Mouse (Mus musculus) left cerebral cortex, postnatal 14 days (tissue): ENCODE data around the gene Brox. TPM values are rescaled to one million over a fixed set of nuclear protein-coding genes. Genes with fewer than 3 reads are reported as not detected.
"Not testable (repeated sequence)": the region's sequence is repeated elsewhere in the genome, so short reads cannot be mapped to it uniquely, and the experiment has no call there.

ENCODE experiments used
- DNase-seq, 2 experiments: peaks; one replicate each; pipeline ENCODE4 v3.0.0; 2021 to 2022; ENCODE audit warnings: low spot score in 2 of 2, mixed read lengths in 1 of 2
- intact Hi-C: fragments of 180-260 bp; cut with DNase I; formaldehyde crosslinking; loops from one replicate; pipeline ENCODE4 v1.15.1; 2025
- long read RNA-seq, 2 experiments: library from polyadenylated mRNA; stranded (forward); transcript quantifications; one replicate each; pipeline ENCODE4 v2.0.0; 2021
- total RNA-seq, 2 experiments: library from RNA; stranded (reverse); gene quantifications; 2 replicates each; pipeline ENCODE4 v1.2.3; 2021

The Brox gene
- 10 to 100 TPM; 56.3 to 58.6 TPM for total RNA-seq
- long read RNA-seq, experiment 1, transcript Brox-201 (14 exons, 3,430 nt): major isoform, 46 of 67 reads
- long read RNA-seq, experiment 1, partial matches to known transcripts: 4 of 67 reads
- long read RNA-seq, experiment 1, other reads (novel, unspliced or antisense): 14 of 67 reads
- long read RNA-seq, experiment 2, transcript Brox-201 (14 exons, 3,430 nt): major isoform, 51 of 58 reads
- long read RNA-seq, experiment 2, partial matches to known transcripts: 3 of 58 reads
- long read RNA-seq, experiment 2, other reads (novel, unspliced or antisense): 2 of 58 reads

DNA sequence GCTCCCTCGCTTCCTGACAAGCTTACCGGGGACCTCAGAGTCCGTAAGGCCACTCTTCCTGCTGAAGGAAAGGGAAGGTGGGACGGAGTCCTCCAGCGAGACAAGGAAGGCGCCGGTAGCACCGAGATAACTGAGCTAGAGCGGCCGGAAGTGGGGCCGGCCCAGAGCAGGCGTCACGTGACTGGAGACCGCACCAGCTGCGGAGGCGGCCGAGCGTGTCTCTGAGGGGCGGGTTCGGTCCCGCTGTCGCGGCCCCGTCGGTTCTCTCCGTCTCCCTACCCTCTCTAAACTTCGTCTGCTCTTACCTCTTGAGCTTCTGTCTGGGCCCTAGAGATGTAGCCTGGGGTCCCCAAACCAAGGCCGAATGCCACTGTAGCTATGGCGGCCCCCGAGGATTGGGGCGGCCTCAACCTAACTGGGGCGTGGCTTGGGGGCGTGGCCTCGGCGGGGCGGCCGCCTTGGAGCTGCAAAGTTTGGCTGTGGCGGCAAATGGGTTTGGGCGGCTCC is at the start of gene Brox:
Gene Brox, minus strand, starts transcription at position 393 of the 507 bp plus-strand sequence.
- DNase-seq: peak; percentile 89 to 93
- intact Hi-C loops: loop anchor here (1.0 kb wide), 1 partner anchor 48 kb away; no protein-coding TSS in a partner anchor

- intact Hi-C loops: loop anchor here (1.0 kb wide), 1 partner anchor 49 kb away; the partner anchor contains the start of gene Brox
- no peak for DNase-seq
Observed at GRCm38 (mm10) chr1:183345817-183346195, 48.7 kb upstream of the Brox start.

DNA sequence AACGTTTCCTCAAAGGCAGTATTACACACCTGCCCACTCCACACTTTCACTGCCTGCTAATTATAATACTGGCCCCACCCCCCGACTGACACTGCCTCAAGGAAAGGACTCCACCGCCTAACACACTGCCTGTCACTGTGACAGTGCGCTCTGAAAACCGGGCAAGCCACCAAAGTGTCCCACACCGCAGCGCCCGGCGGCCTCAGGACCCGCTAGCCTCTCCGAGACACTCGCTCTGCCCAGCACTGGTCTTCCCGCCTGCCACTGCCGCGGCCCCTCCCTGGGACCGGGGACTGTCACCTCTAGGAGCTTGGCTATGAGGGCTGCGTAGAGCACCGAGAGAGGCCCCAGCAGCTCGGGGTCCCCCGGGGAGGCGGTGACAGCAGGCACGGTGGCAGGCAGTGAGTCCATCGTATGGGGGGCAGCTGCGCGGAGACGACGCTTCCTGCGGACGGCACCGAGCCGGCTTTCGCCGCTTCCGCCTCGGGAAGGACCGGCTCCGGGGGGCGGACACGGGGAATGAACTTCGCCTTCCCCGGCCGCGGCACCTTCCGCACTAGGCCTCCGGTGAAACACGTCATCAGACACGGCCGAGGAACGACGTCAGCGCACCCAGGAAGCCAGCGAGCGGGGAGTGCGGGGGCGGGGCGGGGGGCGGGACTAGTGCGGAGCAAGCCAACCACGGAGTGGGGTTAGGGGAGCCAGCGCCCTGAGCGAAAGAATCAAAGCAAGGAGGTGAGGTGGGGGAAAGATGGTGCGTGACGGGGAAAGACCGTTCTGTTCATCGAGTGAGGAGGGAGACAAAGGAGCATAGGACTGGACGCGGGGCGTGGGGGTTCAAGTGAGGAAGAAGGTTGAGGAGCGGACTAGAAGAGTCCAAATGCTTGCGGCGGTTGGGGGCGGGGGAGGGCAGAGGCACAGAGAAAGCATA is 48.1 kb upstream of the Brox start:
- intact Hi-C loops: loop anchor here (1.0 kb wide), 1 partner anchor 48 kb away; the partner anchor contains the start of gene Brox
- DNase-seq: peak; percentile 87 to 90

DNA sequence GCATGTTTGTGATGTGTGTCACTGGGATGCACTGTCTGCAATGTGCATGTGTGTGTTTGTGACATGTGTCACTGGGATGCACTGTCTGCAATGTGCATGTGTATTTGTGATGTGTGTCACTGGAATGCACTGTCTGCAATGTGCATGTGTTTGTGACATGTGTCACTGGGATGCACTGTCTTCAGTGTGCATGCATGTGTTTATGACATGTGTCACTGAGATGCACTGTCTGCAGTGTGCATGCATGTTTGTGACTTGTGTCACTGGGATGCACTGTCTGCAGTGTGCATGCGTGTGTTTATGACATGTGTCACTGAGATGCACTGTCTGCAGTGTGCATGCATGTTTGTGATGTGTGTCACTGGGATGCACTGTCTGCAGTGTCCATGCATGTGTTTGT is 45.8 kb upstream of the Brox start:
- intact Hi-C loops, DNase-seq: not testable (repeated sequence)

- no peak for DNase-seq
- intact Hi-C loops: no loop called here
Observed at GRCm38 (mm10) chr1:183327171-183327570, 30.1 kb upstream of the Brox start.

DNA sequence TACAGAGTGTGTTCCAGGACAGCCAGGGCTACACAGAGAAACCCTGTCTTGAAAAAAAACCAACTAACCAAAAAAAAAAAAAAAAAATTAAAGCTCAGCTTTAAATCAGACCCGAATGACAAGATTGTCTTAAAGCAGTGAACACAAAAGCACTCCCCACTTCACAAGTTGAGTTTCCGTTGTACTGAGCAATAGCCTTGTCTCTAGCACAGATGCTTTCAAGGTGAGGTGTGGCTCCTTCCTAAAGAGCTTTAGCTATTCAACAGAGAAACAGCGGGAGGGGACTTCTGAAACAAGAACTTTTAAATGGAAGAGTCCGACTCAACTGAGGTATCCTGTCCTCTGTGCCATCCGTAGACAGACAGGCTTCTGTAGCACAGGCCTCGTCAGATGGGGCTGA is 27.4 kb upstream of the Brox start:
- intact Hi-C loops: no loop called here
- DNase-seq: no peak

GRCm38 (mm10) chr1:183323923-183324322 is 26.9 kb upstream of the Brox start:
- no peak for DNase-seq
- intact Hi-C loops: no loop called here

DNA sequence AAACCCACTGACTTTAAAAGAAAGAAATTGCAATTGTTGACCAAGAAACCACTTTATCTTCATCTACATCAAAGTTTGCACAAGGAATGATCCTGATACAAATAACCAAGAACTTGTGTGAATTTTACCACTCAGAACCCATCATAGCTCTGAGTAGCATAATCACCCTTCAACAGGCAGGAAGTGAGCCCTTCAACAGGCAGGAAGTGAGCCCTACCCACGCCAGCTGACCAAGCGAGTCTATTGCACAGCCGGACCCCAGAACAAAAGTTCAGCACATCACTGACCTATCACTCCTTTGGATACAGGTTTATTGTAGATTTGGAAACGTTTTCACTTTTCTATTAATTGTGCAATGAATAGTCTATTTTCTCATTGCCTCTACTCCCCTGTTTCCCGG is 25.4 kb upstream of the Brox start:
- DNase-seq, intact Hi-C loops: not testable (repeated sequence)

DNA sequence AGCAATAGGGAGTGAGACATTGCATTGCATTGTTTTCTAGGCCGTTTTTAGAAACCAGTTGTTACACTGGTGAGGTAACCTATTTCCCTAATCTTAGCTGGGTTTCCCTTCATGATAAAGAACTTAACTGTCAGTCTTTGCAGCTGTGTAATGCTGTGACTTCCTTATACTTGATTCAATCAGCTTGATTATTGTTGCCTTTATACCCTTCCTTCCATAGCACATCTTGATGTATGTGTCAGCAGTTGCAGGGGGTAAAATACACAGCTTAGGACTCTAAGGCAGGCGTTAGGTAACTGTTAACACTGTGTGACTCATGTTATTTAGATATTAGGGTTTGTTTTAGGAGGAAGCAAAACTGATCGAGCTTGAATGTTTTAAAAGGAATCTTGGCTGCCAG is 23.6 kb upstream of the Brox start:
- DNase-seq: no peak
- intact Hi-C loops: no loop called here

DNA sequence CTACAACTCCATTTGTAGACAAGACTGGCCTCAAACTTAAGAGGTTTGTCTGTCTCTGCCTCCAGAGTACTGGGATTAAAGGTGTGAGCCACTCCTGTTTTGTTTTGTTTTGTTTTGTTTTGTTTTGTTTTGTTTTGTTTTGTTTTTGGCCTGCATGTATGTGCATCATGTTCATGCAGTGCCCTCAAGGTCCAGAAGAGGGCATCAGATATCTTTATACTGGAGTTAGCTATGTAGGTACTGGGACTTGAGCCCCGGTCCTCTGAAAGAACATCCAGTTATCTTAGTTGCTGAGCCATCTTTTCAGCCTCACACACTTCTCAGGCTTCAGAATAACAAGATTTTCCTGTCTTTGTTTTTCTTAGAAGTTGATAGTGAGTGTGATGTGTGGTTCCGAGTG is 18.7 kb upstream of the Brox start:
- DNase-seq: no peak
- intact Hi-C loops: no loop called here

- no peak for DNase-seq
- intact Hi-C loops: no loop called here
Observed at GRCm38 (mm10) chr1:183312076-183312475, 15.0 kb upstream of the Brox start.

DNA sequence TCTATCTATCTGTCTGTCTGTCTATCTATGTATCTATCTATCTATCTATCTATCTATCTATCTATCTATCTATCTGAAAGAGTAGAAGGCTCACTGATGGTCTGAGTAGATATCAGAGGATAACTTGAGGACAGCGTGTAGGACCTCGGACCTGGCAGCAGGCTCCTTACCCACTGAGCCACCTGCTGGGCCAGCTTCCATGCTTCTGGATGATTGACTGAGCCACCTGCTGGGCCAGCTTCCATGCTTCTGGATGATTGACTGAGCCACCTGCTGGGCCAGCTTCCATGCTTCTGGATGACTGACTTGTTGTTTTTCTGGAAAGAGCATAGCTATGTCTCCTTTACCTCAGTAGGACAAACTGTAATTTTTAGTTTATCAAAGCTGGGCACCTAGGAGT is 12.5 kb upstream of the Brox start:
- intact Hi-C loops, DNase-seq: not testable (repeated sequence)

DNA sequence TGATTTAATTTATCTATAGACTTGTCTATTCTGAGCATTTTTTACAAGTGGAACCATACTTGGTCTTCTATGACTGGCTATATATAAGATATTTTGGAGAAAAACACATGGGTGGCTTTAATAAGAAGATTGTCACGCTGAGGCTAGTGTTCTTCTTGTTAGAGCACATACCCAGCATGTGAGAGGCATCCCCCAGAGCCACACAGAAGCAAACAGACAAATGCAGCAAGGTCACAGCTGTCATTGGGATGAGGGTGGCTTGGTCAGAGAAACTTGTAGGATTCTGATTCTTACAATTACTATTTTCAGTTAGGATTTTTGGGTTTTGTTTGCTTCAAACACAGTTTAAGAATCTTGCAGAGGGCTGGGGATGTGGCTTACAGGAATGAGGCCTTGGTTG is 11.4 kb upstream of the Brox start:
- intact Hi-C loops: no loop called here
- DNase-seq: no peak

DNA sequence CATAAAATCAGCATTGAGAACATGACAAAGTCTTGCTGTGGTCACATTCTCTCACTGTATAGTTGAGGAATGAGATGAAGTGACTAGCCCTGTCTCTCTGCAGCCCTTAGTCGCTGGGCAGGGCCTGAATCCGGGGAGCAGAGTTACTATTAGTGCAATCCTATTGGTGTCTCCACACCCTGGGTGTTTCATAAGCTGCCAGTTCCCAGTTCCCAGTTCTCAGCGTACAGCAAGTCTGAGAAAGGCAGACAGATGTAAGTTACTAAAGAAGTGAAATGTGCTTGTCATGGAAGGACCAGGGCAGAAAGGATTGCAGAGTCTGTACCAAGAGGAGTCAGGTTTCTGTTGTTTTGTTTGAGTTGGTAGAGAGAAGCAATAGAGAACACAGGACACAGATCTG is 10.5 kb upstream of the Brox start:
- intact Hi-C loops: no loop called here
- DNase-seq: no peak

DNA sequence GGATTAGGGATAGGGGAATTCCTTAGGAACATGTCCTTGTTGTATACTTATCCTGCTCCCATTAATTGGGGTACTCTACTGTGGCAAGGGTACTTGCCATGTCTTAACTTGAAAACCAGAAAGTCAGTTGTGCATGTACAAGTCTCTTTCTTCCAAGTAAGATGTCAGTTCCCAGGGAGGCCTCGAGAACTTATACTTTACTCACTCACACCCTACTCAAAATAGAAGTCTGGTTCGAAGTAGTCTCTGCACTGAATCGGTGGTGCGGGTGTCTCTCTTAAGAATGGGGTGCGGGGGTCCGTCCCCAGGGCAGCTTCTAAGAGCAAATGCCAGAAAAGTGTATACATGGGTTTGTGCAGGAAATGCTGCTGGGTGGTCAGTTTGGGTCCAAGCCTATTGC is 2.1 kb upstream of the Brox start:
- intact Hi-C loops: no loop called here
- peak; percentile 95 to 99 for DNase-seq

DNA sequence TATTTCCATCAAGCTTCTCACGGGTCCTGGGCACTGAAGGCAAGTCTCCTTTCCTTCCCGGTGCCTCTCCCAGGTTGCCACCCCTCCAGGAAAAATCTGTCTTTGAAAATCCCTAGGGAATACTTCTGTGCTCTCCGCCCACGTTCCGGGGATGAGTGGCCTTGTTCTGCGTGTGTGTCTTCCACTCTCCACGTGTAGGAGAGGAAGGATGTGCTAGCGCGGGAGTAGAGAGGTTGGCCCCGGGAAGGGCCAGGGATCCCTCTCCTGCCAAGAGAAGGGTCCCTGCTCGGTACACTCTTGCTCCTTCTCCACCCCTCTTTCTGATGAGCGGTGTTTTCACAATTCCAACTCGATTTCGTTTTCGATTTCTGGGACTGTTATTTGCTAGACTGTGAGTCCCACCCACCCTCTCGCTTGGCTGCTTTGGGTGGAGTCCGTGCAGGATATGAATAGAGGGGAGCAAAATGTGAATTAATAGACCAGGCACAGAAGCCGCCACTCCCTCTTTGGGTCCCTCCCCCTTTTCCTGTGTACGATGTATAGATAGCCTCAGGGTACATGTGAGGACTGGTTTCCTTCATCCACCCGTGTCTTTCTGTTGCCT is 919 bp upstream of the Brox start:
- DNase-seq: peak; percentile 43 to 62
- intact Hi-C loops: loop anchor here (1.0 kb wide), 1 partner anchor 47 kb away; no protein-coding TSS in a partner anchor

DNA sequence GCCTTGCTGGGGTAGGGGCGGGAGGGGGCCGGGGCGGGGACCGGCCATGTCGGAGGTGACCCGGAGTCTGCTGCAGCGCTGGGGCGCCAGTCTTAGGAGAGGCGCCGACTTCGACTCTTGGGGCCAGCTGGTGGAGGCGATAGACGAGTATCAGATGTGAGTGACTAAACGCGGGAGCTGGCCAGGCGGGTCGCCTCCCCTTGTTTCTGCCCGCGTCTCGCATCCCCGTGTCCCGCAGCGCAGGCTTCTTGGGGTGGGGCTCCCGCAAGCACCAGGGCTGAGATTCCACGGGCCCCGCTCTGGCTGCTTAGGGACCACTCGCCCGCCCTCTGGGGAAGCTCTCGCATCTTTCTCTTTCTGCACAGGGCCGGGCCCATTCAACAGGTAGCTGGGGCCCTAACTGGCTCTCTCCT is 410 bp upstream of the Brox start:
- intact Hi-C loops: loop anchor here (1.0 kb wide), 1 partner anchor 48 kb away; no protein-coding TSS in a partner anchor
- DNase-seq: peak in 1 of 2 experiments; percentile 27

GRCm38 (mm10) chr1:183296465-183296864 is 604 bp downstream of the Brox start, which contains the start of gene Aida:
TSS of gene Aida (plus strand) at chr1:183296590.
- intact Hi-C loops: no loop called here
- DNase-seq: peak; percentile 18 to 50

- intact Hi-C loops: loop anchor here (5.0 kb wide), 1 partner anchor 43 kb away; no protein-coding TSS in a partner anchor
- no peak for DNase-seq
Observed at GRCm38 (mm10) chr1:183289576-183289975, 7.5 kb downstream of the Brox start.
